Mouse (Mus musculus): Measurements from ENCODE around the gene Pitx1. TPM values are rescaled to one million over a fixed set of nuclear protein-coding genes. Genes with fewer than 3 reads are reported as not detected.

The Pitx1 gene
- total RNA-seq, 2 experiments from 2014 or later = not detected

- no peak for DNase-seq
Measured at GRCm38 (mm10) chr13:55775056-55775455, 60.9 kb downstream of the Pitx1 start.

Other genes starting within 250 kb of the Pitx1 start
- 10 to 100 TPM; 12.2 to 12.5 TPM for gene B4galt7, start 236.3 kb downstream of the Pitx1 start, total RNA-seq (2021)
- 10 to 100 TPM; 16.2 to 17.7 TPM for gene Caml, start 213.2 kb downstream of the Pitx1 start, total RNA-seq (2021)
- 10 to 100 TPM; 33.8 to 34.3 TPM for gene Ddx46, start 201.2 kb downstream of the Pitx1 start, total RNA-seq (2021)
- 10 to 100 TPM; 77.3 to 82.3 TPM for gene B230219D22Rik, start 143.1 kb downstream of the Pitx1 start, total RNA-seq (2021)
- gene Txndc15, start 121.5 kb downstream of the Pitx1 start, total RNA-seq (2021) = 10 to 100 TPM; 35.7 to 36.6 TPM
- 10 to 100 TPM; 42.2 to 45.7 TPM for gene Pcbd2, start 108.8 kb downstream of the Pitx1 start, total RNA-seq (2021)
- under 1 TPM in 1 of 2 experiments, not detected in 1; 0.33 TPM for gene Catsper3, start 51.6 kb downstream of the Pitx1 start, total RNA-seq (2021)